10 mouse cellular contexts compared by ENCODE assay signal in the genomic region with DNA sequence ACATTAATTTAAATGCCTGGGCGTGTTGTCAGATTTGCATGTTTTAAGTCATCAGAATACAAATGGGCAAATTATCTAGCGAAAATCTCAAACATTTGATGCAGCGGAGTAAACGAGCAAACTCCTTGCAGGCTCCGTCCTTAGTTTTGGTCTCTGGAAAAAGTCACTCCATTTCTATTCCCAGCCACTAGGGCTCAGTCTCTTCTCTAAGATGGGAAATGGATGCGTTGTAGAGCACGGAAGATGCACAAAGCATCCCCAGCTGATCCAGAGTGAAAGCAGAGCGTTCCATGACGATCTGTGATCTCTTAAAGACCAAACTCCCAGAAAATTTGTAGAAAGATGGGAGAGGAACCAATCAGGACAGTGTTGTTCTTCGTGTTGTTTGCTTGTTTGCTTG.
DNase-seq lines count a peak whose midpoint lies in the region; ATAC-seq and TF ChIP-seq lines count a peak whose summit lies in the region.
"Had no signal": no experiment of that assay in that cellular context is flagged by ENCODE, and none has a peak within 500 bp of the region (broad histone marks: within the 10 kb centered on the region; RNA-seq: fewer than 3 reads in every experiment).

No protein-coding gene starts in this region.

- no peaks in the 10 kb centered on the region for H3K4me1 ChIP-seq in lung, postnatal 0 days (ENCODE audit: insufficient read depth, low read depth, low read length)
- H3K4me1 ChIP-seq in kidney, embryonic 15.5 days = no peaks in the 10 kb centered on the region

- no peaks in the 10 kb centered on the region for H3K9me3 ChIP-seq in lung, postnatal 0 days (ENCODE audit: low read length)
- 0 out of 2 replicates have a peak, but pooled peaks cover 7% of the 10 kb centered on the region for H3K9me3 ChIP-seq in kidney, embryonic 15.5 days (replicated peaks)

- 52% methylated on average over 10 of the region's 10 CpGs for WGBS in lung, postnatal 0 days
- WGBS in kidney, embryonic 15.5 days = 59% methylated on average over 10 of the region's 10 CpGs

- H3K4me2 ChIP-seq in lung, postnatal 0 days (replicated peaks; ENCODE audit: low read depth, low read length) = no peak overlapping the region
- no peak overlapping the region for H3K4me2 ChIP-seq in kidney, embryonic 15.5 days

- peak; percentile 56 for TF ChIP-seq CTCF in gastrocnemius, adult 2 months (IDR thresholded peaks at IDR 0.05)
- peak; percentile 61 for TF ChIP-seq CTCF in lung, postnatal 0 days (IDR thresholded peaks at IDR 0.05)
- TF ChIP-seq CTCF in brain, embryonic 14.5 days (IDR thresholded peaks at IDR 0.05; ENCODE audit: borderline replicate concordance, extremely low read depth, insufficient read depth, insufficient read length) = peak; percentile 49; the same call in 1 of the 2 replicates

- no peak for TF ChIP-seq EP300 in lung, postnatal 0 days (IDR thresholded peaks at IDR 0.05)

- no peaks in the 10 kb centered on the region for H3K27me3 ChIP-seq in lung, postnatal 0 days (replicated peaks; ENCODE audit: insufficient read depth, low read length)
- no peaks in the 10 kb centered on the region for H3K27me3 ChIP-seq in kidney, embryonic 15.5 days

- H3K27ac ChIP-seq in gastrocnemius, adult 2 months = no peak overlapping the region
- H3K27ac ChIP-seq in lung, postnatal 0 days (ENCODE audit: low read length) = no peak overlapping the region
- H3K27ac ChIP-seq in kidney, embryonic 15.5 days = no peak overlapping the region

- H3K36me3 ChIP-seq in lung, postnatal 0 days (ENCODE audit: insufficient read depth, low read length) = no peaks in the 10 kb centered on the region
- H3K36me3 ChIP-seq in kidney, embryonic 15.5 days = no peaks in the 10 kb centered on the region

- no peak for TF ChIP-seq POLR2A in brain, embryonic 14.5 days (IDR thresholded peaks at IDR 0.05; ENCODE audit: borderline replicate concordance, extremely low read depth, insufficient read depth, insufficient read length, poor library complexity, severe bottlenecking)

- no peak for ATAC-seq in lung, postnatal 0 days
- ATAC-seq in kidney, embryonic 15.5 days (replicated peaks; ENCODE audit: low FRiP score) = no peak

- intact Hi-C loops in gastrocnemius, adult 2 months (cut with DNase I) = loop anchor here (10.0 kb wide), 1 partner anchor 263 kb away; the partner anchor contains the start of gene Arid2

- H3K4me3 ChIP-seq in gastrocnemius, adult 2 months = no peak overlapping the region
- H3K4me3 ChIP-seq in lung, postnatal 0 days (ENCODE audit: low read depth, low read length) = no peak overlapping the region
- no peak overlapping the region for H3K4me3 ChIP-seq in kidney, embryonic 15.5 days (replicated peaks)

- no peak overlapping the region for H3K9ac ChIP-seq in lung, postnatal 0 days (replicated peaks; ENCODE audit: low read depth)
- H3K9ac ChIP-seq in kidney, embryonic 15.5 days = no peak overlapping the region

- no peak for DNase-seq in gastrocnemius, adult 2 months
- DNase-seq in gastrocnemius, postnatal 25 days = no peak
- peak; percentile 27 for DNase-seq in lung, postnatal 0 days (ENCODE audit: low spot score)
- no peak for DNase-seq in lung, postnatal 14 days
- DNase-seq in brain, embryonic 14.5 days (ENCODE audit: low read depth) = peak; percentile 71
- DNase-seq in retina, embryonic 14.5 days (ENCODE audit: low spot score) = peak; percentile 18
- no peak for DNase-seq in thymus, postnatal 4 days
- DNase-seq: adrenal gland, postnatal 14 days; lung, postnatal 4 days had no signal

Comparison
In these comparisons a context has a peak if more than half of its experiments do, and no peak if none do; other contexts are left out.
1. DNase-seq: peak in lung, postnatal 0 days (single experiment), brain, embryonic 14.5 days (single experiment) and retina, embryonic 14.5 days (single experiment); none in gastrocnemius, adult 2 months (single experiment), gastrocnemius, postnatal 25 days (single experiment), lung, postnatal 14 days (single experiment) and thymus, postnatal 4 days (single experiment).
2. Peak in every context shown above with its lines, with median percentiles within 50 percentile points of each other: CTCF ChIP-seq.